Mouse (Mus musculus) liver, adult 2 months (tissue): Measurements from ENCODE around the gene Cdc42se1. TPM values are rescaled to one million over a fixed set of nuclear protein-coding genes. Genes with fewer than 3 reads are reported as not detected.
"Not testable (repeated sequence)": the region's sequence is repeated elsewhere in the genome, so short reads cannot be mapped to it uniquely, and the experiment has no call there.

Experiments used
- DNase-seq: peaks from one replicate; pipeline ENCODE4 v3.0.0-alpha.2; 2011; ENCODE audit warnings: low read depth, low spot score; ENCODE audit errors: extremely low read depth
- H3K27ac ChIP-seq: fragments of 200-500 bp; replicated peaks from 2 replicates; pipeline ENCODE4 v1.5.1; 2012; ENCODE audit warnings: low read depth, mild to moderate bottlenecking, control low read depth, inconsistent platforms, low read length; ENCODE audit not compliant: insufficient read depth
- H3K27me3 ChIP-seq: fragments of 200-500 bp; 2 replicates; pipeline ENCODE4 v1.6.1; 2012; ENCODE audit warnings: mild to moderate bottlenecking, moderate library complexity, low read length, inconsistent platforms; ENCODE audit not compliant: control insufficient read depth, insufficient read depth
- H3K36me3 ChIP-seq: fragments of 200-500 bp; 2 replicates; pipeline ENCODE4 v1.6.1; 2012; ENCODE audit warnings: low read length, inconsistent platforms; ENCODE audit not compliant: control insufficient read depth, insufficient read depth
- H3K4me1 ChIP-seq: fragments of 200-500 bp; 2 replicates; pipeline ENCODE4 v1.6.1; 2011; ENCODE audit warnings: low read length; ENCODE audit not compliant: control insufficient read depth, insufficient read depth
- H3K4me3 ChIP-seq: fragments of 200-500 bp; 2 replicates; pipeline ENCODE4 v1.5.1; 2011; ENCODE audit warnings: low read depth, mild to moderate bottlenecking, control low read depth, low read length, moderate library complexity; ENCODE audit not compliant: insufficient read depth
- H3K79me2 ChIP-seq: fragments of 200-500 bp; 2 replicates; pipeline ENCODE4 v1.6.1; 2012; ENCODE audit warnings: inconsistent platforms, mild to moderate bottlenecking, low read length, moderate library complexity; ENCODE audit not compliant: control insufficient read depth, insufficient read depth
- H3K9ac ChIP-seq: fragments of 200-500 bp; 2 replicates; pipeline ENCODE4 v1.6.1; 2012; ENCODE audit warnings: low read depth, mild to moderate bottlenecking, control low read depth, inconsistent platforms, low read length
- CTCF ChIP-seq: fragments of 200-500 bp; IDR thresholded peaks from 2 replicates; pipeline ENCODE4 v1.5.1; 2011; ENCODE audit warnings: low read depth, low read length, control low read depth
- POLR2A ChIP-seq: fragments of 200-500 bp; IDR thresholded peaks from 2 replicates; pipeline ENCODE4 v1.6.1; 2011; ENCODE audit warnings: low read length, control low read depth; ENCODE audit not compliant: insufficient read depth; ENCODE audit errors: extremely low read depth
- WGBS: fragments of 180-500 bp; shearing (Covaris S2); methylation state at CpG from one replicate; pipeline ENCODE4 v1.1.7; 2018; 5-methylcytosine and 5-hydroxymethylcytosine counted together
- polyA plus RNA-seq: library from polyadenylated mRNA; depleted of rRNA; stranded (reverse); fragments of >200 nt; gene quantifications from 2 replicates; pipeline ENCODE4 v1.2.3, GENCODE M21; 2012
- total RNA-seq: library from RNA; depleted of rRNA; stranded (reverse); fragments of >200 nt; gene quantifications from 2 replicates; pipeline ENCODE4 v1.2.3, GENCODE M21; 2014

Cdc42se1 gene
- total and polyA plus RNA-seq, 2 experiments, result 8.9 to 13.1 TPM

DNA sequence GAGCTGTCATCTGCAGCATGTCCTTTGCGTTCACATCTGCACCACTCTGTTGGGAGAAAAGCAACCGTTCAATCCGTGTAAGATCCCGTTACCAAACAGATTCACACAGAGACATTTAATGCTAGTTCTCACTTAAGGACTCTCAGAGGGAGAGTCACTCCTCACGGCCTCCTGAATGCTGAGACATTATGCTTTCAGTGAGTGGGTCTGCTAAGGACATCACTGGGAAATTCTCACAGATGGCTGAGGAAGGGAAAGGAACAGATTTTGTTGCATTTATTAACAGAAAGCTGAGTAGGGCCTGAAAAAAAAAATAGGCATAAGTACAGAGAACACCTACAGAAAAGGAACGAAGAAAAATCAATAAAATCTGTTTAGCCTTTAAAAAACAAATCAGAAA is 24.7 kb upstream of the Cdc42se1 start:
- DNase-seq, result no peak
- Histone ChIP-seq H3K27ac (no peak overlapping the region), H3K9ac (no peak overlapping the region), H3K79me2 (no peaks in the 10 kb centered on the region), H3K36me3 (peaks cover 57% of the 10 kb centered on the region), H3K4me1 (peaks cover 6% of the 10 kb centered on the region; the same call in 1 of the 2 replicates), H3K27me3 (no peaks in the 10 kb centered on the region), H3K4me3 (no peak overlapping the region)
- TF ChIP-seq POLR2A (no peak), CTCF (no peak)
- WGBS, result 93% methylated on average over 6 of the region's 6 CpGs

DNA sequence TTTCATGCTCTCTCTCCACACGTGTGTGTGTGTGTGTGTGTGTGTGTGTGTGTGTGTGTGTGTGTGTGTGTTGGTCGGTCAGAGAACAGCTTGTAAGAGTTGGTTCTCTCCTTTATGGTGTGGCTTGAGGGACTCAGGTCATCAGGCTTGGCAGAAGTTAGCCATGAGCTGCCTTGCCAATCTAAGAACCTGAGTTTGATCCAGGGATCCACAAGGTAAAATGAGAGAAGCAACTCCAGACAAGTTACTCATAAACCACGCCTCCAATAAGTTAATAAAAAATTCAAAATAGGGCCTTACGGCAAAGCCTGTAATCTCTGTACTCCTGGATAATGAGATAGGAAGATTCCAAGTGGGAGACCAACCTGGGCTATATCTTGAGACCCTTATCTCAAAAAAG is 20.2 kb upstream of the Cdc42se1 start:
- Histone ChIP-seq H3K27ac (peak overlapping the region; percentile 18; the same call in 1 of the 2 replicates), H3K9ac (no peak overlapping the region), H3K4me3 (no peak overlapping the region), H3K79me2 (no peaks in the 10 kb centered on the region; the same call in 1 of the 2 replicates), H3K27me3 (no peaks in the 10 kb centered on the region), H3K36me3 (peaks cover 20% of the 10 kb centered on the region), H3K4me1 (peaks cover 12% of the 10 kb centered on the region; the same call in 1 of the 2 replicates)
- 27% methylated on average over 4 of the region's 4 CpGs for WGBS
- peak; percentile 75 for DNase-seq
- TF ChIP-seq POLR2A (no peak), CTCF (no peak)

DNA sequence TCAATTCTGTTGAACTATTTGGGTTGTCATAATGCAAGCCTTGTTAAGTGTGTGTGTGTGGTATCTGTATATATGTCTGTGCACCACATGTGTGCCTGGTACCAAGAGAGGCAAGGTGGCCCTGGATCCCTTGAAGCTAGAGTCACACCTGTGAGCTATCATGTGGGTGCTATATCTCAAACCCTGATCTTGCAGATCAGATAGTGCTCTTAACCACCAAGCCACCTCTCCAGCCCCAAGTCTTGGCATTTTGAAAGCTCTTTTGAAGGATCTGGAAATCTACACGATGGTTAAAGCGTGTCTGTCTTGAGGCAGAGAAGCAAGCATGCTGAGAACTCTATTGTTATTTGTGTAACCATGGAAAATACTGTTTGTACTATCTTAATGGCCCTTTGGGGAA is 17.9 kb upstream of the Cdc42se1 start:
- WGBS, result 85% methylated on average over 2 of the region's 2 CpGs
- TF ChIP-seq CTCF, result no peak
- TF ChIP-seq POLR2A, result no peak
- peaks cover 4% of the 10 kb centered on the region for H3K36me3 ChIP-seq

DNA sequence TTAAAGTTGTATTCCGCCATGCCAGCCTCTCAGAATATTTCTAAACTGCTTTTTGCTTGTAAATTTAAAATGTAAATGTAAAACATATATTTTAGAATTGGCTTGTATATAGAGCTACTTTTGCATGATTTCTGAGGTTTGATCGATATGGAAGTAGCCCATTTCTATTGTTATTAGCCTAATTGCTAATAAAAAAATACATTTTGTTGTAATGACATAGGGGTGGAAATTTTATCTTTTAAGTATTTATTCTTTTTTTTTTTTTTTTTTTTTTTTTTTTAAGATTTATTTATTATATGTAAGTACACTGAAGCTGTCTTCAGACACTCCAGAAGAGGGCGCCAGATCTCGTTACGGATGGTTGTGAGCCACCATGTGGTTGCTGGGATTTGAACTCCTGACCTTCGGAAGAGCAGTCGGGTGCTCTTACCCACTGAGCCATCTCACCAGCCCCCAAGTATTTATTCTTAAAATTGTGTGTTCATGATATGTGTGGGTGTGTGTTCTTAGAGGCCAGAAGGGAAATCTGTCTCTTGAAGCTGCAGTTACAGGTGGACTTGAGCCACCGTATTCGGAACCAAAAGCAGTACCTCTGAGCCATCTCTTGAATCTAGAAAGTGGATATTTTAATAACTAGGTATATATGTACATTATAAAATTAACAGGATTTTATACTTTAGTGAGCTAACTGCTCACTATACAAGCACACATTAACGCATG is 15.5 kb upstream of the Cdc42se1 start:
- H3K27me3 ChIP-seq, DNase-seq, H3K9ac ChIP-seq, H3K36me3 ChIP-seq, H3K4me3 ChIP-seq, H3K79me2 ChIP-seq: not testable (repeated sequence)
- Histone ChIP-seq H3K4me1 (peaks cover 20% of the 10 kb centered on the region), H3K27ac (peak overlapping the region; percentile 74)
- WGBS, result 47% methylated on average over 9 of the region's 10 CpGs

More for the DNA sequence above, 17.9 kb upstream of the Cdc42se1 start:
- no peak for DNase-seq
- H3K9ac ChIP-seq, result no peak overlapping the region
- no peak overlapping the region for H3K4me3 ChIP-seq
- no peaks in the 10 kb centered on the region for H3K27me3 ChIP-seq
- H3K79me2 ChIP-seq, result no peaks in the 10 kb centered on the region; the same call in 1 of the 2 replicates
- H3K27ac ChIP-seq, result no peak overlapping the region
- H3K4me1 ChIP-seq, result peaks cover 20% of the 10 kb centered on the region

DNA sequence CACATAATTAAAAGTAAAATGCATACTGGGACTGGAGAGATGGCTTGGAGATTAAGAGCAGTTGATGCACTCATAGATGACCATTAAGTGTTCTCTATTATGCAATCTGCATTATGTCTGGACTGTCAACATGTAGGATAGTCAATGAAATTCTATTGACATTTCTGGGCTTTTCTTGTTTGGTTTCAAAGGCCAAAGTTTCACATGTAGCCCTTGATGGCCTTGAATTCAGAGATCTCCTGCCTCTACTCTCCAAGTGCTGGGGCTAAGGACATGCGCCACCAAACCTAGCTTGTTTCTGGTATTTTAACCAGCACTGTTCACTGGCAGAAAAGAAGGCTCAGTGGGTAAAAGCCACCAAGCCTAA is 14.9 kb upstream of the Cdc42se1 start:
- H3K79me2 ChIP-seq, result peaks cover 4% of the 10 kb centered on the region; the same call in 1 of the 2 replicates
- WGBS, result 38% methylated on average over 1 of the region's 1 CpGs
- TF ChIP-seq POLR2A, result no peak
- no peak for TF ChIP-seq CTCF
- H3K27me3 ChIP-seq, result no peaks in the 10 kb centered on the region
- H3K27ac ChIP-seq, result peak overlapping the region; percentile 96
- DNase-seq, result peak; percentile 98
- H3K4me1 ChIP-seq, result peaks cover 17% of the 10 kb centered on the region
- no peak overlapping the region for H3K4me3 ChIP-seq
- peaks cover 4% of the 10 kb centered on the region for H3K36me3 ChIP-seq
- peak overlapping the region; percentile 17; the same call in 1 of the 2 replicates for H3K9ac ChIP-seq

DNA sequence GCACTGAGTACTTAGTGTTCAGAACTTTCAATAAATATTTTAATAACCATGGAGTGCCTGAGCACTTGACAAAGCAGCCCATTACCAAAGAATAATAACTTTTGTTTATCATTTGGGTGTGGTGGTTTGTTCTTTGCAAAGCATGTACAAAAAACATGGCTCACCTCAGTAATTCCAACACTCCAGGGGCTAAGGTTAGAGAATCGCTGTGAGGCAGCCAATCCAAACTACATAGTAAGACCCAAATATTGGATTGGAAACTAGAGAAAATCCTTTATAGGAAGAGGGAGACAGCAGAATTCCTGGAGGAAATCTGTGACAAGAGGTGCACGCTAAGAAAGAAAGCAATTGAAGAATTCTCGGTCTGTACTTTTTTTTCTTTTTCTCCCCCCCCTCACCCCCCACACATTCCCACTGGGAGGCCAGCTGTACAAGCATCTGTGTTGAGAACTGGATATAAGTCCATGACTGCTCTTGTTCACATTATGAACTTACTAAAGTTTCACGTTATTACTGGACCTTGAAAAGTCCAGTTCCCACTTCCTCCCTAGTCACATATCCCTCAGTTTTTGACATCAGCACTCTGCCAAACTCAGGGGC is 11.8 kb upstream of the Cdc42se1 start:
- DNase-seq, result no peak
- WGBS, result 4% methylated on average over 4 of the region's 4 CpGs
- peak overlapping the region; percentile 74 for H3K4me3 ChIP-seq
- no peaks in the 10 kb centered on the region for H3K27me3 ChIP-seq
- peak overlapping the region; percentile 53; the same call in 1 of the 2 replicates for H3K9ac ChIP-seq
- H3K36me3 ChIP-seq, result peaks cover 4% of the 10 kb centered on the region
- H3K27ac ChIP-seq, result peak overlapping the region; percentile 58
- peaks cover 14% of the 10 kb centered on the region for H3K4me1 ChIP-seq
- H3K79me2 ChIP-seq, result peaks cover 4% of the 10 kb centered on the region; the same call in 1 of the 2 replicates
- TF ChIP-seq POLR2A (no peak), CTCF (no peak)
